Mouse (Mus musculus) frontal cortex, postnatal 36 days (tissue): Measurements from ENCODE around the gene Nradd.

Experiments used
- DNase-seq, 2 experiments: peaks; one replicate each; pipeline ENCODE4 v3.0.0; 2022; ENCODE audit warnings: low spot score in 2 of 2

The Nradd gene

GRCm38 (mm10) chr9:110624361-110625166, at the start of gene Nradd:
Nradd (minus strand) TSS chr9:110624452.
- DNase-seq = peak; percentile 83

- no peak for DNase-seq
Measured at GRCm38 (mm10) chr9:110673107-110673752, 49.0 kb upstream of the Nradd start.

- no peak for DNase-seq
Measured at GRCm38 (mm10) chr9:110672462-110673106, 48.3 kb upstream of the Nradd start.

GRCm38 (mm10) chr9:110669785-110670184, 45.5 kb upstream of the Nradd start:
- no peak for DNase-seq

- no peak for DNase-seq
Measured at GRCm38 (mm10) chr9:110668601-110669293, 44.5 kb upstream of the Nradd start.

- no peak for DNase-seq
Measured at GRCm38 (mm10) chr9:110667219-110667836, 43.1 kb upstream of the Nradd start.

- no peak for DNase-seq
Measured at GRCm38 (mm10) chr9:110666374-110666773, 42.1 kb upstream of the Nradd start.

GRCm38 (mm10) chr9:110665912-110666311, 41.7 kb upstream of the Nradd start:
- no peak for DNase-seq

GRCm38 (mm10) chr9:110662844-110663243, 38.6 kb upstream of the Nradd start:
- no peak for DNase-seq

- no peak for DNase-seq
Measured at GRCm38 (mm10) chr9:110660856-110661612, 36.8 kb upstream of the Nradd start.

GRCm38 (mm10) chr9:110660208-110660607, 36.0 kb upstream of the Nradd start:
- DNase-seq = no peak

GRCm38 (mm10) chr9:110659521-110659920, 35.3 kb upstream of the Nradd start:
- DNase-seq = no peak

- no peak for DNase-seq
Measured at GRCm38 (mm10) chr9:110657474-110658078, 33.3 kb upstream of the Nradd start.

- peak; percentile 96 to 98 for DNase-seq
Measured at GRCm38 (mm10) chr9:110656249-110657221, 32.3 kb upstream of the Nradd start, which contains the start of gene Ccdc12. Ccdc12 (plus strand) TSS chr9:110656503.

GRCm38 (mm10) chr9:110655651-110656007, 31.4 kb upstream of the Nradd start:
- no peak for DNase-seq

- no peak for DNase-seq
Measured at GRCm38 (mm10) chr9:110654726-110655650, 30.7 kb upstream of the Nradd start.

GRCm38 (mm10) chr9:110653655-110654461, 29.6 kb upstream of the Nradd start, which contains the start of gene Nbeal2:
Nbeal2 (minus strand) TSS chr9:110654161.
- DNase-seq = peak; percentile 78 to 80
